Mouse (Mus musculus) CH12F3 (cell line): ENCODE measurements around the gene Fcf1.

Source experiments
- in situ Hi-C: fragments of 300-500 bp; cut with MboI; formaldehyde crosslinking; loops from 2 replicates; pipeline ENCODE4 v1.14.3; 2020; ENCODE audit warnings: low sequenced_read_pairs

Fcf1 gene

DNA sequence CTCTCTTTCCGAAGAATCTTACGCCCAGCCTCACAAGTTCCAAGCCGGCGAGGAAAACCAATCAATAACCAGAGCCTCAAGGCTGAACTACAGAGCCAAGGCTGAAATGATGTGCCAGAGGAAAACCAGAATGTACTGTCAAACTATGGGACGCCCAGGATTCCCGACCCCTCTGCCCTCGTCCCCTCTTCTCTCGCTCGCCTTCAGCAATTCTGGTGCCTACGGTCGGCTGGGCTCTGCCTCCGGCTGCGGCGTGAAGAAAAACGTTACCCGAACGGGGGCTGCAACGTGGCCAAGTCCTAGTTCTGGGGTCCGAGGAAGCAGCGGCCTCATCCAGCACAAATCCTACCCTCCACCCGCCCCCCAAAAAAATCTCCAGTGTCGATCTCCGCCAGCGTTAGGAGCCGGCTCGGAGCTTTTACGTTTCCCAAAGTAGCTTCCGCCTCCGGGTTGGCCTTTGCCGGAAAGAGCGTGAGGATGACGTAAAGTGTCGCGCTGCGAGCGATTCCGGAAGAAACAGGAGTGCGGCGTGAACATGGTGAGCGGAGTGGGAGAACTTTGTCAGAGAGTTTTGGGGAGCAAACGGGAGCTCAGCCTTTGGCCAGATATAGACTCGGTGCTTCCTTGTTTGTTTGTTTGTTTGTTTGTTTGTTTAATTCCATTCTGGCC lies at the start of gene Fcf1, which contains the start of gene Arel1:
TSS of gene Fcf1 (plus strand) at position 470 of the 669 bp plus-strand sequence.
TSS of gene Arel1 (minus strand) at position 473 of the 669 bp plus-strand sequence.
- in situ Hi-C loops: no loop called here

DNA sequence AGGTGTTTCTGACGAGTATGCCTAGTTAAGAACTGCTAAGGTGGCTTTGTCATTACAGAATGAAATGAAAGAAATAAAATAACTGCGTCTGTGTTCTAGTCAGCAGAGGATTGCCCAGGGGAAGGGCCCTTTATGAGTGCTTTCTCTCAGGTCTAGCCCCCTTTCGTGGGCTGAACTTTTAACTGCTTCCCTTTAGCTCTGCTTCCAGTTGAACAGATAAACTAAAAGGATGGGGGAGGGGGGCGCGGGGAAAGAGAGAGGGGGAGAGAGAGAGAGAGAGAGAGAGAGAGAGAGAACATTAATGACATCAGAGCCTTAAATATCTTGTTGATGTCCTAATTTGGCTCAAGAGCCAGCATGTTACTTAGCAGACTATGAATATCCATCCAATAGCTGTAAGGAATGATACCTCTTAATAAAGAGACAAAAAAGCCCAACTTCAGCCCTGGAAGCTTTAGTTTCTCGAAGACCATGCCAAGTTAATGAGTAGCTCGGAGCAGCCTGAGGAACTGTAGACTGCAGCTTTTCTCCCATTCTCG lies 48.7 kb upstream of the Fcf1 start:
- in situ Hi-C loops: no loop called here

DNA sequence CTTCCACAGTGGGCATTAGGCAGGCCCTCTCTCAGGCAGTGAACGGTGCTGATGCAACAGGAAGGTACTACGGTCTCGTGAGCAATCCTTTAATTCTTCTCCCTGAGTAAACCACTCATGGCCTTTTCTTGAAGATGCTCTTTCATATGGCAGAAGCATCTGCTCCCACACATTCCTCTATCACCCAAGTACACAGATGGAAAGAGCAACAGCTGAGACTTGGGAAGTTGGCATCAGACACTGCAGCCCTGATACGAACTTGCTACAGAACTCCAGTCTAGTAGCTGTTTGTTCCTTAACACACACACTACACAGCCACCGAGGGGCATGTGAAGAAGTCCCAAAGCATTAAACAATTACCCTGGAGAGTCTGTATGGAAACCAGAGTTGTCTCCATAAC lies 46.4 kb upstream of the Fcf1 start:
- in situ Hi-C loops: no loop called here

DNA sequence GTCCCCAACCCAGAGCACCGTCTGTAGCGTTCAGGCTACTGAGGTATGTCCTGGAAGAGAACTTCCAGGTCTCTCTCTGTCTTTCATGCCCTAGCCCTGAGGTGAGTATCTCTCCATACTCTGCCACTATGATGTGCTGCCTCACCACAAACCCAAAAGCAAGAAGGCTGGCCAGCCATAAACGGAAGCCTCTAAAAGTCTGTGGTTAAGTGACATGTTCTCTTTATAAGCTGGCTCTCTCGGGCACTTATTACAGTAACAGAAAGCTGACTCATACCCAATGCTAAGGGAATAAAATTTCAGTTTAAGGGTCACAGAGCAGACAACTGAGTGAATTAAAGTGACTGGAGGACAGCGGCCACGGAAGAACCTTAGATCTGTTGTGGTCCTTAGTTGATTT lies 44.2 kb upstream of the Fcf1 start:
- in situ Hi-C loops: no loop called here

DNA sequence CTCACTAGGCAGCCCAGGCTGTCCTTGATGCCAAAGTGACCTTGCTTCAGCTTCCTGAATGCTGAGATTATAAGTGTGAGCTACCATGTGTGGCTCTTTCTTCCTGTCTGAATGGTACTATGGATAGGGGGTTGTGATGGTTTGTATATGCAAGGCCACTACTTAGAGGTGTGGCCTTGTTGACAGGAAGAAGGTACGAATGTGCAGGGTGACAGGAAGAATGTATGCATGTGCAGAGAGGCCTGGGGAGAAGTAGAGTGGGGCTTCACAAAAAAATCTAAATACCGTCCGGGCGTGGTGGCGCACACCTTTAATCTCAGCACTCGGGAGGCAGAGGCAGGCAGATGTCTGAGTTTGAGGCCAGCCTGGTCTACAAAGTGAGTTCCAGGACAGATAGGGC lies 38.5 kb upstream of the Fcf1 start:
- in situ Hi-C loops: no loop called here

DNA sequence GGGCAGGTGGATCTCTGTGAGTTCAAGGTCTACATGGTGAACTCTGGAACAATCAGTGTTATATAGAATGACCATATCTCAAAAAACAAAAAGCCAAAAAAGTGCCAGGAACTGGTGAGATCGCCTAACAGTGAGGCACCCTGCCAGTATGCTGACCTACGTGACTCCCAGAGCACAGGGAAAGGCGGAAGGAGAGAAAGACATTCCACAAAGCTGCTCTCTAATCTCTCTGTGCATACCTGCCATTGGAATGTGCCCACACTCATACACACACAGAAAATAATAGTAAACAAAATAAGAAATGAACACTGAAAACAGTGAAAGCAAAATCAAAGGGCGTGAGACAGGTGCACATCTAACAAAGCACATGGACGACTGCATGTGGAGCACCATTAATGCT lies 35.4 kb upstream of the Fcf1 start:
- in situ Hi-C loops: no loop called here

DNA sequence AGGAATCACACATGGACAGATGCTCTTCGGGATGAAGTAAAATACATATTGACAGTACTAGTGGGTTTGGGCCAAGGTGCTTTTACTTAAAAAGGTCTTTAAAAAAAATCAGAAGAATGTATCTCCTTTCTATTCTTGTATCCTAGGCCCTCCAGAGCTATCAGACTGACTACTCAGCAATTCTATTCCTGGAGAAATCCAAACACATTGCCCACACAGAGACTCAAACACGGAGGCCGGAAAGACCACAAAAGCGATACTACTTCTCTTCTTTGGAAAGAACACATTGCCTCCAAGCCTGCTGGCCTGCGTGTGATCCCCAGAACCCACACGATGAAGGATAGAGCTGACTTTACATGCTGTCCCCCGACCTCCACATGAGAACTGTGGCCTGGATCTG lies 31.6 kb upstream of the Fcf1 start:
- in situ Hi-C loops: no loop called here

DNA sequence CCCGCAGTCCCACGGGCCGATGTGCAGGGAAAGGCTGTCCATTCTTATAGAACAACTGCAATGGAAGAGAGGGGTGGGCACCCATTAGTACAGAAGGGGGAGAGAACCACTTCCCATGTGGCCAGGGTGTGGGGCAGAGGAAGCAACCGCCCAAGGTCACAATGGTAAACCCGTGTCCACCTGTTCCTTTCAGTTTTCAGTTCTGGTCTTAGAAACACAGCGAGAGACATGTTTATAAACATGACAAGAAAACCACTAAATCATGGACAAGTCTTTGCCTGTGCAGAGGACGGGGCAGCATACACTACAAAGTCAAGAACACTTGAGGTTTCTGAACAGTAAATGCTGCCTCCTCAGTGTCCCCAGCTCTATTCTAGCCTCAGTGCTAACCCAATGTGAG lies 30.4 kb upstream of the Fcf1 start:
- in situ Hi-C loops: no loop called here

DNA sequence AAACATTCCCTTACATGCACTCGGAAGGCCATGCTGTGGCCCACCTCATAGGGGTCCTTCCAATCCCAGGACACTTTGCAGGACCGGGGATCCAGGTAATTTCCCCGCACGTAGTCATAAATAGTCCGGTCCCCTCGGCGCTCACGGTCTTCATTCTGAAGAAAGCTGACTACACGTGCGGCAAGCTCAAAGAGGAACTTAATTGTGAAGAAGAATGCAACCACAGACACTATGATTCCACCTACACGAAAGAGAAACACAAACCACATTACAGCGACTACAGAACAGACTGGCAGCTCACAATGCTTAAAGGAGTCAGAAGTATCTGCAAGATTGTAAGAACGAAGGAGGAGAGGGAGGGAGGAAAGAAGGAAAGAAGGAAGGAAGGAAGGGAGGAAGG lies 29.0 kb upstream of the Fcf1 start:
- in situ Hi-C loops: no loop called here

DNA sequence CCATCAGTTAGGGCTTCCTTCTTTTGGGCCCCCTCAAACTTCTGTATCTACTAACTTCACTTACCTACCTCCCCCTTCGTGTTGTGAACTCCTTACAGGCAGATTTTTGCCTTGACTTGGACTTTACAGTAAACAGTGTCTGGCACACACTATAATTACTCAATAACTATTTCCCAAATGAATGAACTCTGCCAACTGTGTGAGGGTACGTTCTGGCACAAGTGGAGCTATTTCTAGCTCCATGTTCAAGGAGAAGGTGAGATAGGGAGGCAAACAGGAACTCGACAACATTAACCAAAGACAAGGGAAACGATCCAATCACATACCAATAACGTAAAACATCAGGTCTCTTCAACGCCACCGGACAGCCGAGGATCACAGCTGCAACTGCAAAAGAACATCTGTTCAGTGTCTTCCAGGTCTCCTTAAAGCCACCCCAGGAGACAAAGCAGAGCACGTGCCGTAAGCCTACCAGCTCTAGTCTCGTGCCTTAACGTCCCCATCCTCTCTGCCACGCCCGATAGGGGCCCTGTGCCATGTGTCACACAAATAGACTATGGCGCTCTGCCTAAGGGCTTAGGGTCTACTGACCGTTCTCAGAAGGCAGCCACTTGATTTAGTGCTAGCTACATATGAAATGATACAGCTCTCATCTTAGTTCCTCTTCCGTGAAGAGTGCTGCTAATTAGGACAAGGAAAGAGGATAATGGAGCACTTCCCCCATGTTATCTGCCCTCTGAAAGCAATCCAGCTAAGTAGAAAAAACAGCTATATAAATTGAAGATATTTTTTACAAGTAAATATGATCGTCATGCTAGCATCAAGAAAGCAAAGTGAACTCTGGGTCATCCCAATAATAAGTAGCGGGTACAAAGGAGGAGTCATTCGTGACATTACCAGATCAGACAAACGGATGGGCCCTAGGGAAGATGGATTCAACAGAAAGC lies 27.4 kb upstream of the Fcf1 start:
- in situ Hi-C loops: no loop called here

DNA sequence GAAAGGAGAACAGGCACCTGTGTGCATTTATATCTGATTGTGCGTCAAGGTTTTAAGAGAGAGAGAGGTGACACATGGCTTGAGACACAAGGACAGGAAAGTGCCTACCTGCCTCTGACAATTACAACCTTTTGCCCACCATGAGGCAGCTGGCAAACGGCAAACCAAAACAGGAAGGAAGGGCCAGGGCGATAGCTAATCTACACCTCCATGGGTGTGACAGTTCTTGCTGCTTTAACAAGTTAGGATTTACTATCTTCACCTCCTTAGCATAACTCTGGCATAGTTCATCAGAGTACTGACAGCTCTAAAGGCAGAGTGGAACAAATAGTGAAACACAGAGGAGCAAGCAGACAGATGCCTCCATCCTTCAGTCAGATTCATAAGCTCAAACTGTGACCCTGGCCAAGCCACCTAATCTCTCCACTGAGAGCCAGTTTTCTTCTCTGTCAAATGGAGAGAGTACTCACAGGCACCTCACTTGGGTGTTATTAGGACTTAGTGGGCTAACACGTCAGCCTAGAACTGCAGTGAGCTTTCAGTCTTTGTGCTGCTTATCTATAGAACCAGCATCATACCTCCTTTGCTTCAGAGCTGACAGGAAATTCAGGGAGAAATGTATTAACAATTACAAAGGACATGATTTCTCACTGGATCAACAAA lies 26.4 kb upstream of the Fcf1 start:
- in situ Hi-C loops: no loop called here

DNA sequence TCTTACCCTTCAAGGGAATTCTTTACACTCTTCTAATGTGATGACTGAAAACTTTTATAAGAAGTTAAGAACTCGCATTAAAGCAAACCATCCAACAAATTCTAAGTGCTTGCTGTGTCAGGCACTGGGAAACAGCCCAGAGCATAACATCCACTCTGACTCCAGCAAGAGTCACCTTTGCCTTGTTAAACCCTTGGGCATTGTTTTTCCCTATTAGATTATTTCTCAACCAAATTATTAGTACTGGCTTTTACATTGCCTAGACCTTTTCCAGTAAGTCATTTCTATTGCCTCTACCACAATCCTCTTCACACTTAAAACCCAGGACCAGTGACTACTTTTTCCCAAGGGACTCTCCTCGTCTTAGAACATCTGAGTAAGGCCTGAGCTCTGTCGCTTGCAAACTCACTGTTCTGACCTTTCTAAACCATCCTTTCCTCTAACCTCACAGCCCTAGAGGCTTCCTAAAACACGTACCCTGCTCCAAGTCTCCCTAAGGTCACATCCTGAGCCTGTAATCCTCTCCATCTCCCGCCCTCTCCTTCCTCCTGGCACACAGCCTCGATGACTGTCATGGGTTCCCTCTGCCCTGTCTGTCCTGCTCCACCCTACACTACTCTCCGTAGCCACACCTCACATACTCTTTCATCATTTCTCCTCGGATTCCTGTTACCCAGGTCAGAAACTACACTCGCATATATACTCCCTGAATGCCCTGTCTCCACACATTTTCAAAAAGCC lies 25.7 kb upstream of the Fcf1 start:
- in situ Hi-C loops: no loop called here

DNA sequence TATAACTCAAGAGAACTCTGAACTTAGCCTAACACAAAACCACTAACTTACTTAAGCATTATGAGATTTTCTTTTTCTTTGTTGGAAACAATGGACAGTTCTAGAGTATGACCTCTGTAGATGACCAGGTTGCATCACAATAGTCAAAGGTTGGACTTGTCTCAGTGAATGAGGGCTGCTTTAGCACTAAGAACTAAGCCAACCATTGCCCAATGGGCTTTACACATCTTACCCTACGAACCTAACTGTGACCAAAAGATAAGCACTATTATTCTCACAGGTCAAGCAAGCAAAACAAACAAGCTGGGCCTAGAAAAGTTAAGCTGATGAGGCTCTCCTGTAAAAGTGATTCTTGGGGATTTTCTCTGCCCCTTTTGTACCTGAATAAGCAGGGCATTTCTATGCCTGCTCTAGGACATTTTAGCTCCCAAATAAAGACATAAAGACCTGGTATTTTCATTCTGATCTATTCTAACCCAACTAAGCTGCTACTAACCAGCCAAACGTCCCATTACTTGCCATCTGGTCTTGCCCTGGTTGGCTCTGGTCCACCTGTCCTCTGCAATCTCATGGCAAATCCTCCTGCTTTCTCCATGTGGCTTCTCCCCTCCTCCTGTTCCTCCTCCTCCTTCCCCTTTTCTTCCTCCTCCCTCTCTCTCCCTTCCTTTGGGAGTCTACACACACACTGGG lies 22.7 kb upstream of the Fcf1 start:
- in situ Hi-C loops: no loop called here

DNA sequence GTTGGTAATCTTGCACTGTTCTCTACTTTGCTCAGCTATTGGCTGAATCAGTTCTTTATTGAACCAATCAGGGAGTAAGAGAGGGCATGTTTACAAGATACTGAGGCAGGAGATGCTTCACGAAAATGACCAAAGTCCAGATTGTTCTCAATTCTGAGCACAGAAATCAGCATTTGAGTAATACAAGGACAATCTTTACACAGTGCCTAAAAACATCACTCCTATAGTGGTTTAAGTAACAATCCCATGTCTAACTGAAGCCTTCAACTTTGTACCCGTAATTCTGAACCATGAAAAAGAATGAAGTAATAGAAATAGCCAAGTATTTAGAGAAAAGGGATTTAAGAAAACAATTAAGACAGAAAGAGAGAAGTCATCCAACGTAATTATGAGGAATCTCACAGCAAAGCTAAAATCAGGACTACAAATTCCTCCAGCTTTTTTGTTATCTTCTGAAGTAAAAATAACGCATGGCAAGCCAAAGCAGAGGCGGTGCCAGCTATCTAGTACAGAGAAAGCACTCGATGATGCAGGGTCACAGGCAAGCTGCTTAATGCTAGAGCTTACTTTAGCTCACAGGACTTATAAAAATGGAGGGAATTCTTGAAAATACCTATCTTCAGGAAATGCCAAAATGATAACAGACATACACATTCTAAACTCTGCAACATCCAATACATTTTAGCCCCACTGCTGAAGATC lies 22.0 kb upstream of the Fcf1 start:
- in situ Hi-C loops: no loop called here

DNA sequence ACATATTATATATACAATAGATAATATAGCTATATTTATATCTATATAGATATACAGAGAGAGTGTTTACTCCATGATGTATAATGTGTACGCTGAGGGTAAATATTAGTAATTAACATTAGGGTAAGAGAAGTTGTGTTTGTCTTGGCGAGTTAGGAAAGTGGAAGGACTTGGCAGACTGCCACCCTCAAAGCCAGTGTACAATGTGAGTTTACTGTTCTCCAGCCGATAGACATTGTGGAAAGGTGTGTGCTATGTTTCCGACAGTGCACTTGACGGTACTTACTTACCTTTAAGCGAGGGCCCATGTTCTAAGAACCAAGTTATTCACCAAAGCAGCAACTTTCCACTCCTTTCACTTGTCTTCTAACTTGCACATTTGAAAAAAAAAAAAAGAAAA lies 19.9 kb upstream of the Fcf1 start:
- in situ Hi-C loops: no loop called here

DNA sequence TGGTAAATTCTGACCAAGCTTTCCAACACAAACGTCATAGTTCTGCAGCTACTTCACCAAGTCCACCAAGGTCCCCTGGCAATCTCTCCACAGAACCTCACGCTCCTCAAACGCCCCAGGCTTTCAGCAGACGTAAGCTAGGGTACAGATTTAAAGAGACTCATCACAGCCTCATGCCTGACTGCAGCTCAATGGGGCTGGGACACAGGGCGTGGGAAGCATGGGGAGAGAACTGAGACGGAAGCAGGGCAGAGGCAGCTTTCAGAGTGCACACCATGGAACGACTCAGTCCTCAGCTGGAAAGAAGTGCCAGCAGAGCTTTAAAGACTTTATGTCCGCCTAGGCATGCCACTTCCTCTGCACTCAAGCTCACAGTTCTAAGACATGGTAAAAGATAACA lies 19.2 kb upstream of the Fcf1 start:
- in situ Hi-C loops: no loop called here

DNA sequence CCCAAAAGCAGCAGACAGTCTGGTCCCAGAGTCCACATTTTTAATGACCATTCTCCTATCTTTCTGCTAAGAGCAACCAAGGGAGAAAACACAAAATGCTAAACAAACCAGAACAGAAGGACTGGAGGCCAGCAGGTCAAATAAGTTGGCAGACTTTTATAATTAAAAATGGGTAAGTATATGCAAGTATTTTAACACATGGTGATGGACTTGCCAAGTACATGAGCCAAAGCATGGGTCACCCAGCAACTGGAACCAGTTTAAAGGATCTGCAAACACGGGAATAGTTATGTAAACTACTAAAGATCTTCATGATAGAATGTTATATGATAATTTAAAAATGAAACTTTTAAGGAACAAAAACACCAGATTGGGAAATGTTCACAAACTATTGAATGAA lies 18.3 kb upstream of the Fcf1 start:
- in situ Hi-C loops: no loop called here

DNA sequence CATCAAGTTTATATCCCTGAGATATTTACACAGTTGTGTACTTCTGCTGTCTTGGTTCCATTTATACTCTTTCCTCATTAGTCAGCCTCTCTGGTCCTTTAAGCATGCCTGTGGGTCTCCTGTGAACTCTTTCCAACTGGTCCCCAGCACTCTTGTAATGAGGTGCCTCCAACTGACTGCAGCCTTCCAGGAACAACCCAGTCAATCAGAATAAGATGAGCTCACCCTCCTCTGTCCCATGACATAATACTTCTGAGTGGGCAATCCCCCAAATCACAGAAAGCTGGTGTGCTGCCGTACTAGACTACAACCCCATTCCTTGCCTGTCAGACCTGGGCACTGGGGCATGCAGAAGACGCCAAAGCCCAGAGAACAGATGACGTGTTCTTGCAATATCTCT lies 14.4 kb upstream of the Fcf1 start:
- in situ Hi-C loops: no loop called here

DNA sequence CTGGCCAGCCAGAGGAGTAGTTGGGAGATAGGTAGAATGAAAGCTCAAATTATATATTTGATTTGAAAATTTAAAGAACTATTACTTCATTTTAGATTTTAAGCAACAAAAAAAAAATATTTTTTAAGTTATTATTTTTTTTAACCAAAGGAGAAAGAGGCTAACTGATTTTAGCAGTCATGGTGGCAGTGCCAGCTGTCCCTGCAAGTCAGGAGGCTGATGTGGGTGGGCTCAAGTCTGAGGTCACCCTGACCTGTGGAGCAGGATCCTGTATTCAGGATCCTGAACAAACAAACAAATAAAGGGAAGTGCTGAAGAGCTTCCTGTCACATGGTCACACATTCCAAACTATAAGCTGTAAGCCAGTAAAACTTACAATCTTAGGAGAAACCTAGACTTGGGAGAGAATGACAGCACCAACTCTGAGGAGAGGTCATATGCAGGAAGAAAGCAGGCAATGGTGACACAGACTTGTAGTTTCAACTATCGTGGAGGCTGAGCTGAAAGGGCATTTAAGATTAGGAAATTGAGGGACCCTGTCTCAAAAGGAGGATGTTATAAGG lies 11.8 kb upstream of the Fcf1 start:
- in situ Hi-C loops: no loop called here
